Comparison of ENCODE assay signal across 15 mouse cellular contexts in the genomic region with DNA sequence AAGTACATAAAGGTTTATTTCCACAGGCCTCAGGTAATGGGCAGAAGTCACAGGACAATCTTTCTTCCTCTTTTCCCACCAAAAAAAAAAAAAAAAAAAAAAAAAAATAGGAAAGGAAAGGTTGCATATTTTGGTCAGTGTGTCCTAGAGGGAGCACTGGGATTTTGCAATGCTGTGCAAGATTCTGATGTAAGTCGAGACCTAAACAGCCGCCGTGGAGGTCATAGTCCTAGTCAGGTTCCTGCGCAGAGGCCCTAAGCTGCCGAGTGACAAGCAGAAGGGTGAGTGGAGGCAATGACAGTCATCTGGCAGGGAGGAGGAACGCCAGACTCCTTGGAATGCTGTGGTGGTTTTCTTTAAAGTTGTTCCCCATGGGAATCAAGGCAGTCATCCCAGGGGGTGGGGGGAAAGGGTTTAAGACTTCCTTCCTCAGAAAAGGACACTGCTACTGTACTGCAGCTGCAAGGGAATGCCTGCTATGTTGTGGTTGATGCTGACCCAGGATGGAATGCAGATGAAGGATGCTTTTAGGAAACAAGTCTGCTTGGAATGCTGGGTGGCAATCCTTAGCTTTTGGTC. TPM values are rescaled to one million over a fixed set of nuclear protein-coding genes. Genes with fewer than 3 reads are reported as not detected.
DNase-seq lines count a peak whose midpoint lies in the region; TF ChIP-seq lines count a peak whose summit lies in the region.
"Had no signal": no experiment of that assay in that cellular context is flagged by ENCODE, and none has a peak within 500 bp of the region (broad histone marks: within the 10 kb centered on the region; RNA-seq: fewer than 3 reads in every experiment).

No protein-coding gene starts in this region.

- no peaks in the 10 kb centered on the region for H3K4me1 ChIP-seq in lung, adult 2 months (ENCODE audit: control insufficient read depth, insufficient read depth, low read length)
- H3K4me1 ChIP-seq: heart, embryonic 10.5 days had no signal

- DNase-seq in heart, adult 11 months, result peak; percentile 90
- DNase-seq in heart, postnatal 4 days, result no peak
- DNase-seq in lung, adult 18-20 months, result peak; percentile 31 to 41
- DNase-seq in lung, adult 2 months, result no peak
- DNase-seq in lung, postnatal 14 days, result peak; percentile 22
- DNase-seq in urinary bladder, postnatal 14 days (ENCODE audit: low spot score), result no peak
- no peak for DNase-seq in adrenal gland, adult (ENCODE audit: inconsistent age in 2 of 2, low spot score in 1 of 2)
- DNase-seq in spleen, postnatal 10 days (ENCODE audit: low spot score in 2 of 2), result no peak
- DNase-seq: adrenal gland, postnatal 36 days; forebrain, postnatal 0 days; gastrocnemius, postnatal 10 days; lung, embryonic 14.5 days; midbrain, embryonic 14.5 days; right cerebral cortex, postnatal 25 days had no signal

- 55% methylated on average over 6 of the region's 6 CpGs for WGBS in lung, adult 2 months

- TF ChIP-seq POLR2A in lung, adult 2 months (IDR thresholded peaks at IDR 0.05; ENCODE audit: borderline replicate concordance, extremely low read depth, low read depth, low read length), result no peak

- no peak overlapping the region for H3K4me3 ChIP-seq in lung, adult 2 months (replicated peaks; ENCODE audit: extremely low read depth, low read depth, low read length)
- H3K4me3 ChIP-seq: heart, embryonic 10.5 days had no signal

- no peak for TF ChIP-seq CTCF in lung, adult 2 months (IDR thresholded peaks at IDR 0.05; ENCODE audit: insufficient read depth, low read length)

RNA-seq across cellular contexts. Expression of a gene that starts 23.1 kb away (rescaled TPM):
- total RNA-seq in heart, postnatal 4 days (2021), result 10 to 100 TPM; 35.5 to 36.4 TPM
- polyA plus RNA-seq in lung, adult 2 months (2012; rRNA removed), result 35.2 and 43.6 TPM in 2 replicates

RNA-seq across cellular contexts. Expression of a gene that starts 26.7 kb away (rescaled TPM):
- 10 to 100 TPM; 88.9 to 90.8 TPM for total RNA-seq in heart, postnatal 4 days (2021)
- polyA plus RNA-seq in lung, adult 2 months (2012; rRNA removed), result 101 and 124 TPM in 2 replicates

Comparison
In these comparisons a context has a peak if more than half of its experiments do, and no peak if none do; other contexts are left out.
1. DNase-seq: peak in heart, adult 11 months (single experiment), lung, adult 18-20 months (2 of 2) and lung, postnatal 14 days (single experiment); none in heart, postnatal 4 days (single experiment), lung, adult 2 months (single experiment), urinary bladder, postnatal 14 days (single experiment), adrenal gland, adult (0 of 2) and spleen, postnatal 10 days (0 of 2).